Mouse (Mus musculus) bone marrow macrophage, adult 2 months (primary cell): ENCODE data around the gene Itgb1bp1. TPM values are rescaled to one million over a fixed set of nuclear protein-coding genes. Genes with fewer than 3 reads are reported as not detected.

Experiments
- H3K27ac ChIP-seq: 2 replicates; pipeline ENCODE4 v1.5.1; 2012; ENCODE audit warnings: low read depth, low read length; ENCODE audit not compliant: insufficient read depth
- H3K4me1 ChIP-seq: 2 replicates; pipeline ENCODE4 v1.6.1; 2012; ENCODE audit warnings: low read length; ENCODE audit not compliant: control insufficient read depth, insufficient read depth
- H3K4me3 ChIP-seq: 2 replicates; pipeline ENCODE4 v1.5.1; 2012; ENCODE audit warnings: mild to moderate bottlenecking, low read length, moderate library complexity; ENCODE audit not compliant: insufficient read depth
- CTCF ChIP-seq: IDR thresholded peaks from 2 replicates; pipeline ENCODE4 v1.5.1; 2012; ENCODE audit warnings: low read depth, mild to moderate bottlenecking, low read length, moderate library complexity
- POLR2A ChIP-seq: IDR thresholded peaks from 2 replicates; pipeline ENCODE4 v1.6.1; 2012; ENCODE audit warnings: mild to moderate bottlenecking, low read depth, low read length, borderline replicate concordance
- polyA plus RNA-seq: library from polyadenylated mRNA; stranded (reverse); fragments of >200 nt; gene quantifications from 2 replicates; pipeline ENCODE4 v1.2.4, GENCODE M21; 2012; ENCODE audit not compliant: missing spikeins, insufficient read depth, insufficient read length

Gene Itgb1bp1
- polyA plus RNA-seq, 1 experiment, result 39.4 TPM

DNA sequence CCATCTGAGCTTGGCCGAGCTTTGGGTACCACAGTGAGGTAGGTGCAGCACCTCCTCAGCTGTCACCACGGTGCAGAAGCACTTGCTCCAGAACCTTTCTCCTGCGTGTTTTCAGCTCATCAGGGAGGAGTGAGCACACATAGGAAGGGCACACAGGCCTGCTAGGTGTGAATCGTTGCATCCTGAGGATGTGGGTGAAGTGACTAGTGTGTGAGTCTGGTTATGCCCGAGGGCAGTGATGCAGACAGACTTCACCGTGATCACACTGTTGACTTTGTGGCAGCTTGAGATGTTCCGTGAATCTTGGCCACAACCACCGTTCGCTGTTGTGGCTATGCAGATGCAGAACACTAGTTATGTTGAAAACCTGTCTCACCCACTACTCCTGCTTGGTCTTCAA lies 59.8 kb downstream of the Itgb1bp1 start:
- no peak for TF ChIP-seq POLR2A
- TF ChIP-seq CTCF, result no peak
- Histone ChIP-seq H3K4me1 (no peaks in the 10 kb centered on the region), H3K27ac (no peak overlapping the region), H3K4me3 (no peak overlapping the region)

GRCm38 (mm10) chr12:21225358-21225757 lies 60.7 kb downstream of the Itgb1bp1 start:
- Histone ChIP-seq H3K4me3 (no peak overlapping the region), H3K4me1 (no peaks in the 10 kb centered on the region), H3K27ac (no peak overlapping the region)
- TF ChIP-seq CTCF (no peak), POLR2A (no peak)

- Histone ChIP-seq H3K27ac (no peak overlapping the region), H3K4me3 (no peak overlapping the region), H3K4me1 (no peaks in the 10 kb centered on the region)
- no peak for TF ChIP-seq CTCF
- TF ChIP-seq POLR2A, result no peak
Observed at GRCm38 (mm10) chr12:21223923-21224322, 62.2 kb downstream of the Itgb1bp1 start.

GRCm38 (mm10) chr12:21220596-21220995 lies 65.5 kb downstream of the Itgb1bp1 start:
- Histone ChIP-seq H3K27ac (no peak overlapping the region), H3K4me1 (no peaks in the 10 kb centered on the region), H3K4me3 (no peak overlapping the region)
- TF ChIP-seq POLR2A (no peak), CTCF (no peak)

DNA sequence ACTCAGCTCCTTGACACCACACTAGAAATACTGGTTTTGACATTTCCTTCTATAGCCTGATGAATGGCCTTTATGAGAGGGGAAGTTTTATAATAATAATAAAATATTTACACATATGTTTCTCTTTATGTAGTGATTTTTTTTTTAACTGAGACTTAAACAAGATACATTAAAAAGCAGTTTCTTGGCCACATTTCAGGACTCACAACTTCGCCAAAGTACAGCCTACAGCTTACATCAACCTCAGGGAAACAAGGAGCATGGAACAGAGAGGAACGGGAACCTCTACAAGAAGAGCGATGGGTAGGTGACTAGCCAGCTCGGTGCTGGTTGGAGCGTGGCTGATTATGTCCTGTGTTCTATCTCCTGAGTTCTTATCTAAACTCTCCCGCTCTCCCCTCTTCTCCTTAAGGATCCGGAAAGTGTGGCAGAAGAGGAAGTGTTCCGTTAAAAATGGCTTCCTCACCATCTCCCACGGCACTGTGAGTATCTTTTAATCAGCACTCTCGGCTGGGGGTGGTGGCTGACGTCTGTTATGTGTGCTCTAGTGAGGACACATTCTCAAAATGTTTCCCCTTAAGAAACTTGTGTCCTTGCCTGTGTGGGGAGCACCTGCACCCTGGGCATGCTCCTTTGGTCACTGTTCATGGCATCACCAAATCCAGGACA lies 68.2 kb downstream of the Itgb1bp1 start:
- H3K4me1 ChIP-seq, result no peaks in the 10 kb centered on the region
- no peak overlapping the region for H3K27ac ChIP-seq
- H3K4me3 ChIP-seq, result no peak overlapping the region
- TF ChIP-seq CTCF (no peak), POLR2A (no peak)

DNA sequence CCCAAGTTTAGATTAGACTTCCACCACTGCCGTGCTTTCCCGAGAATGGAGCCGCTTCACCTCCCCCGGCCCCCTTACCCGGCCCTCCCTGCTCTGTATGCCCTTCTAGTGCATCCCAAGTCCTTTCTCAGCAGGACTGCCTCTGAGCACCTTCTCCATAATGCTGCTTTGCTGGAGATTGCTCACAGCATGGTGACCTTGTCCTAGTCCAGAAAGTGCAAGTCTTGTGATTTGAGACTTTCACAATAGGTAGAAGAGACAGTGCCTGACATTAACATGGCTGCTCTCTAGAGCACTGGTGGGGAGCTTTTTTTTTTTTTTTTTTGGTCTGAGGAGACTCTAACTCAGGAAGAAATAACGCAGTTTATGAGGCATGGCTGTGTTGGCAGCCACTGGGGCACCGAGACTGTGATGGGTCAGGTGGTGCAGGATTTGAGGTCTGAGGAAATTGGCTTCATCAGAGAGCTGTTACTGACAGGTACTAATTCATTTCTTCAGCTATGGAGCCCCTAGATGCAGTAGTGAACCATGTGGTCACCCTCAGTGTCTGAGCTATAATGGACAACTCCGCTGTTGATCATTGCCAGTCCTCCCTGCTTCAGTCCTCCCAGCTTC lies 71.4 kb downstream of the Itgb1bp1 start:
- Histone ChIP-seq H3K4me1 (no peaks in the 10 kb centered on the region), H3K4me3 (no peak overlapping the region), H3K27ac (no peak overlapping the region)
- TF ChIP-seq CTCF, result no peak
- TF ChIP-seq POLR2A, result no peak

GRCm38 (mm10) chr12:21212876-21213275 lies 73.2 kb downstream of the Itgb1bp1 start:
- TF ChIP-seq CTCF, result no peak
- Histone ChIP-seq H3K27ac (no peak overlapping the region), H3K4me1 (0 out of 2 replicates have a peak, but pooled peaks cover 3% of the 10 kb centered on the region), H3K4me3 (no peak overlapping the region)

DNA sequence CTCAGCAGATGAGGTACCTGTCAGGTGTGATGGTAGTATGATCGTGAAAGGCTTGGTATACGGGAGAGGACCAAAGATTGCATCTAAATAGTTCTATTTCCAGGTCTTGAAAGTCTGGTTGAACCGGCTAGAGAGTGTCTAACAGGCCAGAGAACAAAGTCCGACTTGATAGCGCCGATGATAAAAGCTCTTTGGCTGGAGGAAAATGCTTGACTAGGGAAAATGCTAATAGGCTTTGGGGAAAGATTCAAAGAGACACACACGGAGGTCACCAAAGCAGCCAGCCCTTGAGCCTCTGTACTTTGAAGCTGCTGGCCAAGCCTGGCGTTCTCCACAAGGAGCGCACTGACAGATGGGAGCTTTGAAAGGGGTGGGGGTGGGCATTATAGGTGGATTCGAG lies 76.8 kb downstream of the Itgb1bp1 start:
- TF ChIP-seq POLR2A (no peak), CTCF (no peak)
- Histone ChIP-seq H3K27ac (no peak overlapping the region), H3K4me1 (0 out of 2 replicates have a peak, but pooled peaks cover 3% of the 10 kb centered on the region), H3K4me3 (no peak overlapping the region)

DNA sequence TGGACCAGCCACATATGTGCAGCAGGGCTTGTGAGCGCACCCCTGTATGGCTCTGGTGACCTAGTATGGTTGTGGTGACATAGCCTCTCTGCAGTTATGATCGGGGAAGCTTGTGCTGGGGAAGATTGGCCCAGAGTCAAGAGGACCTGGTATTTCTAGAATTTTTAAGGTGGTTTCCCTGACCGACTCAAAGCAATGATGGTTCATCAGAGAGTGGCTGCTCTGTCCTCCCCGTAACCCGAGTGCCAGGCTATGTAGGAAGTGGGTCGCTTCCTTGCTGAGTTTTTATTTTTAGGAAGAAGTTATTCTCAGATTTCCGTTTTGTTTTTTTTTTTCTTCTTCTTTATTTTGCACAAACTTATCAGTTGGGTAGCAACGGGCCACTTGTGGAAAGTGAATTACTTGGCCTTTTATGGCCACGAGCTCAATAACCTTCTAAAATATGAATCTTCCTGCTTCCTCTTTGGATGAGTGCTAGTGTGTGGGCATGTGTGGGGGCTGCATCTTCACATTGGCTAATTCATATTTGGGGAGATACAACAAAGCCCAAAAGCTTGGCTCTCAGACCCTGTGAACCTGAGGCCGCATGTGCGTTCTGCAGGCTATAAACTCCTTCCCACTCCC lies 77.8 kb downstream of the Itgb1bp1 start:
- H3K4me3 ChIP-seq, result no peak overlapping the region
- H3K27ac ChIP-seq, result no peak overlapping the region
- no peak for TF ChIP-seq POLR2A
- 0 out of 2 replicates have a peak, but pooled peaks cover 3% of the 10 kb centered on the region for H3K4me1 ChIP-seq

DNA sequence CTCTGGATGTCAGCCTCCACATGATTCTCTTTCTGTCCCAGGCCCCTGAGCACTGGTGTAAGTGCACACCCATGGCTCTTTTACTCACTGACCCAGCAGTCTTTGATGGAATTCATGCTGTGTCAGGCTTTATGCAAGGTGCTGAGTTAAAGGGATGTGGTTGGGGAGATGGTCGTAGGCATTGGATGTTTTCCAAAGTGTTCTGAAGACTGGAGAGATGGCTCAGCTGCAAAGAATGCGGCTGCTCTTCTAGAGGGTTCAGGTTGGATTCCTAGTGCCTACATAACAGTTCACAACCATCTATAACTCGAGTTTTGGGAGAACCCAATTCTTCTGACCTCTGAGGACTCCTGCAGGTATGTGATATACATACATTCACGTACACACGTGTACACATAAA lies 78.7 kb downstream of the Itgb1bp1 start:
- H3K27ac ChIP-seq, result no peak overlapping the region
- no peak overlapping the region for H3K4me3 ChIP-seq
- TF ChIP-seq POLR2A (no peak), CTCF (no peak)
- H3K4me1 ChIP-seq, result 0 out of 2 replicates have a peak, but pooled peaks cover 3% of the 10 kb centered on the region
